Mouse (Mus musculus) limb, embryonic 13.5 days (tissue): ENCODE measurements around the gene Cib3. TPM values are rescaled to one million over a fixed set of nuclear protein-coding genes. Genes with fewer than 3 reads are reported as not detected.

ENCODE experiments used
- ATAC-seq: fragments of 200-750 bp; cut with Nextera tagmentation; 2 replicates; pipeline ENCODE4 v1.8.0; 2017; ENCODE audit warnings: low read depth, moderate number of reproducible peaks, moderate TSS enrichment; ENCODE audit not compliant: low FRiP score
- H3K27ac ChIP-seq: fragments of 300-500 bp; sonication (generic); 2 replicates; pipeline ENCODE4 v1.5.1; 2015; ENCODE audit warnings: inconsistent platforms, mild to moderate bottlenecking, moderate library complexity
- H3K27me3 ChIP-seq: fragments of 300-500 bp; sonication (generic); 2 replicates; pipeline ENCODE4 v1.6.1; 2015; ENCODE audit warnings: mild to moderate bottlenecking, inconsistent platforms
- H3K36me3 ChIP-seq: fragments of 300-500 bp; sonication (generic); 2 replicates; pipeline ENCODE4 v1.6.1; 2015; ENCODE audit warnings: inconsistent platforms, mild to moderate bottlenecking, moderate library complexity
- H3K4me1 ChIP-seq: fragments of 300-500 bp; sonication (generic); 2 replicates; pipeline ENCODE4 v1.6.1; 2015; ENCODE audit warnings: inconsistent platforms
- H3K4me2 ChIP-seq: fragments of 300-500 bp; sonication (generic); replicated peaks from 2 replicates; pipeline ENCODE4 v1.6.1; 2015; ENCODE audit warnings: inconsistent platforms, mild to moderate bottlenecking, moderate library complexity
- H3K4me3 ChIP-seq: fragments of 300-500 bp; sonication (generic); 2 replicates; pipeline ENCODE4 v1.5.1; 2015; ENCODE audit warnings: moderate library complexity, mild to moderate bottlenecking, inconsistent platforms
- H3K9ac ChIP-seq: fragments of 300-500 bp; sonication (generic); 2 replicates; pipeline ENCODE4 v1.6.1; 2015; ENCODE audit warnings: mild to moderate bottlenecking, inconsistent platforms
- H3K9me3 ChIP-seq: fragments of 300-500 bp; sonication (generic); 2 replicates; pipeline ENCODE4 v1.6.1; 2016; ENCODE audit warnings: inconsistent platforms
- WGBS: fragments of 180-500 bp; shearing (Covaris S2); methylation state at CpG from one replicate; pipeline ENCODE4 v1.1.7; 2015; 5-methylcytosine and 5-hydroxymethylcytosine counted together
- polyA plus RNA-seq: library from polyadenylated mRNA; unstranded; fragments of >200 nt; fragmentation: Nextera tagmentation; extraction: Ambion mirVana; gene quantifications from 2 replicates; pipeline ENCODE4 v1.2.1, GENCODE M21; 2015

The Cib3 gene
- polyA plus RNA-seq, 1 experiment from 2014 or later = not detected

- H3K4me2 ChIP-seq = no peak overlapping the region
- no peak overlapping the region for H3K9ac ChIP-seq
- no peak overlapping the region for H3K4me3 ChIP-seq
- no peak for ATAC-seq
- no peaks in the 10 kb centered on the region for H3K27me3 ChIP-seq
- no peak overlapping the region for H3K27ac ChIP-seq
- H3K4me1 ChIP-seq = no peaks in the 10 kb centered on the region
- H3K9me3 ChIP-seq = 0 out of 2 replicates have a peak, but pooled peaks cover 8% of the 10 kb centered on the region
- WGBS = 76% methylated on average over 1 of the region's 1 CpGs
- H3K36me3 ChIP-seq = no peaks in the 10 kb centered on the region; the same call in 1 of the 2 replicates
These were observed 4.1 kb downstream of the Cib3 start for GRCm38 (mm10) chr8:72208582-72208981.

GRCm38 (mm10) chr8:72197997-72198396 lies 14.6 kb downstream of the Cib3 start:
- Histone ChIP-seq H3K36me3 (no peaks in the 10 kb centered on the region), H3K9ac (no peak overlapping the region), H3K27me3 (no peaks in the 10 kb centered on the region), H3K4me2 (no peak overlapping the region), H3K9me3 (peaks cover 17% of the 10 kb centered on the region), H3K4me1 (no peaks in the 10 kb centered on the region), H3K27ac (no peak overlapping the region), H3K4me3 (no peak overlapping the region)
- WGBS = 57% methylated on average over 8 of the region's 8 CpGs
- no peak for ATAC-seq

GRCm38 (mm10) chr8:72192065-72192464 lies 20.6 kb downstream of the Cib3 start:
- ATAC-seq = no peak
- Histone ChIP-seq H3K9ac (no peak overlapping the region), H3K27me3 (no peaks in the 10 kb centered on the region)

GRCm38 (mm10) chr8:72190215-72190539 lies 22.5 kb downstream of the Cib3 start:
- H3K9me3 ChIP-seq = 0 out of 2 replicates have a peak, but pooled peaks cover 2% of the 10 kb centered on the region
- no peak for ATAC-seq
- H3K4me1 ChIP-seq = no peaks in the 10 kb centered on the region
- H3K36me3 ChIP-seq = no peaks in the 10 kb centered on the region
- no peak overlapping the region for H3K4me2 ChIP-seq
- H3K27me3 ChIP-seq = no peaks in the 10 kb centered on the region
- no peak overlapping the region for H3K27ac ChIP-seq
- H3K4me3 ChIP-seq = no peak overlapping the region
- H3K9ac ChIP-seq = no peak overlapping the region
- 80% methylated on average over 2 of the region's 2 CpGs for WGBS

More at GRCm38 (mm10) chr8:72192065-72192464, 20.6 kb downstream of the Cib3 start:
- Histone ChIP-seq H3K4me3 (no peak overlapping the region), H3K9me3 (0 out of 2 replicates have a peak, but pooled peaks cover 2% of the 10 kb centered on the region), H3K36me3 (no peaks in the 10 kb centered on the region), H3K27ac (no peak overlapping the region), H3K4me2 (no peak overlapping the region), H3K4me1 (no peaks in the 10 kb centered on the region)

- H3K9ac ChIP-seq = no peak within 1 kb of the TSS
- H3K9me3 ChIP-seq = 0 out of 2 replicates have a peak, but pooled peaks cover 2% of the 10 kb centered on the region
- H3K4me2 ChIP-seq = no peak within 1 kb of the TSS
- ATAC-seq = no peak
- H3K4me3 ChIP-seq = no peak within 1 kb of the TSS
- no peak within 1 kb of the TSS for H3K27ac ChIP-seq
- no peaks in the 10 kb centered on the region for H3K36me3 ChIP-seq
- H3K4me1 ChIP-seq = no peaks in the 10 kb centered on the region
- WGBS = 68% methylated on average over 12 of the region's 12 CpGs
- H3K27me3 ChIP-seq = no peaks in the 10 kb centered on the region
These were observed 23.0 kb downstream of the Cib3 start, which contains the start of gene Hsh2d for GRCm38 (mm10) chr8:72189417-72190214. Gene Hsh2d, plus strand, starts transcription at chr8:72189638.

- no peaks in the 10 kb centered on the region for H3K27me3 ChIP-seq
- H3K27ac ChIP-seq = no peak overlapping the region
- 0 out of 2 replicates have a peak, but pooled peaks cover 2% of the 10 kb centered on the region for H3K9me3 ChIP-seq
- H3K9ac ChIP-seq = no peak overlapping the region
- WGBS = 91% methylated on average over 2 of the region's 2 CpGs
- no peaks in the 10 kb centered on the region for H3K4me1 ChIP-seq
- no peaks in the 10 kb centered on the region for H3K36me3 ChIP-seq
- H3K4me3 ChIP-seq = no peak overlapping the region
- no peak for ATAC-seq
- no peak overlapping the region for H3K4me2 ChIP-seq
These were observed 24.8 kb downstream of the Cib3 start for GRCm38 (mm10) chr8:72187793-72188331.

- Histone ChIP-seq H3K27me3 (no peaks in the 10 kb centered on the region), H3K27ac (no peak overlapping the region), H3K9me3 (no peaks in the 10 kb centered on the region), H3K4me3 (no peak overlapping the region), H3K4me2 (no peak overlapping the region), H3K9ac (no peak overlapping the region), H3K36me3 (peaks cover 34% of the 10 kb centered on the region), H3K4me1 (no peaks in the 10 kb centered on the region)
- 86% methylated on average over 2 of the region's 2 CpGs for WGBS
- no peak for ATAC-seq
These were observed 29.0 kb downstream of the Cib3 start for GRCm38 (mm10) chr8:72183554-72184202.

- no peak overlapping the region for H3K4me3 ChIP-seq
- no peak overlapping the region for H3K27ac ChIP-seq
- H3K27me3 ChIP-seq = no peaks in the 10 kb centered on the region
- 0 out of 2 replicates have a peak, but pooled peaks have one; percentile 41 for ATAC-seq
- H3K9ac ChIP-seq = no peak overlapping the region
- no peaks in the 10 kb centered on the region for H3K9me3 ChIP-seq
- WGBS = 63% methylated on average over 5 of the region's 5 CpGs
- no peaks in the 10 kb centered on the region for H3K4me1 ChIP-seq
- no peak overlapping the region for H3K4me2 ChIP-seq
- H3K36me3 ChIP-seq = peaks cover 97% of the 10 kb centered on the region
These were observed 35.2 kb downstream of the Cib3 start for GRCm38 (mm10) chr8:72177346-72177925.

- Histone ChIP-seq H3K9me3 (no peaks in the 10 kb centered on the region), H3K4me2 (no peak overlapping the region), H3K27me3 (no peaks in the 10 kb centered on the region), H3K4me1 (no peaks in the 10 kb centered on the region), H3K4me3 (no peak overlapping the region), H3K9ac (no peak overlapping the region), H3K27ac (no peak overlapping the region), H3K36me3 (peaks cover 85% of the 10 kb centered on the region)
- WGBS = 85% methylated on average over 3 of the region's 3 CpGs
- no peak for ATAC-seq
These were observed 42.9 kb downstream of the Cib3 start for GRCm38 (mm10) chr8:72169681-72170249.

GRCm38 (mm10) chr8:72169098-72169668 lies 43.5 kb downstream of the Cib3 start:
- Histone ChIP-seq H3K9ac (no peak overlapping the region), H3K4me1 (no peaks in the 10 kb centered on the region), H3K9me3 (no peaks in the 10 kb centered on the region), H3K27me3 (no peaks in the 10 kb centered on the region), H3K27ac (no peak overlapping the region), H3K36me3 (peaks cover 85% of the 10 kb centered on the region), H3K4me3 (no peak overlapping the region), H3K4me2 (no peak overlapping the region)
- no peak for ATAC-seq
- 93% methylated on average over 3 of the region's 3 CpGs for WGBS

- H3K4me2 ChIP-seq = peak overlapping the region; percentile 85; the same call in 1 of the 2 replicates
- H3K4me3 ChIP-seq = no peak overlapping the region
These were observed 49.8 kb downstream of the Cib3 start for GRCm38 (mm10) chr8:72162821-72163220.

More at GRCm38 (mm10) chr8:72162821-72163220, 49.8 kb downstream of the Cib3 start:
- H3K27ac ChIP-seq = no peak overlapping the region
- no peaks in the 10 kb centered on the region for H3K27me3 ChIP-seq
- no peak overlapping the region for H3K9ac ChIP-seq
- H3K36me3 ChIP-seq = peaks cover 25% of the 10 kb centered on the region
- H3K4me1 ChIP-seq = peaks cover 35% of the 10 kb centered on the region
- H3K9me3 ChIP-seq = no peaks in the 10 kb centered on the region
- no peak for ATAC-seq
